Mouse (Mus musculus): ENCODE data around the gene Sgcd. TPM values are rescaled to one million over a fixed set of nuclear protein-coding genes. Genes with fewer than 3 reads are reported as not detected.
"Not testable (repeated sequence)": the region's sequence is repeated elsewhere in the genome, so short reads cannot be mapped to it uniquely, and the experiment has no call there.

Sgcd gene
- total and polyA plus RNA-seq, 2 experiments from 2014 or later = 4.0 to 37.3 TPM

DNA sequence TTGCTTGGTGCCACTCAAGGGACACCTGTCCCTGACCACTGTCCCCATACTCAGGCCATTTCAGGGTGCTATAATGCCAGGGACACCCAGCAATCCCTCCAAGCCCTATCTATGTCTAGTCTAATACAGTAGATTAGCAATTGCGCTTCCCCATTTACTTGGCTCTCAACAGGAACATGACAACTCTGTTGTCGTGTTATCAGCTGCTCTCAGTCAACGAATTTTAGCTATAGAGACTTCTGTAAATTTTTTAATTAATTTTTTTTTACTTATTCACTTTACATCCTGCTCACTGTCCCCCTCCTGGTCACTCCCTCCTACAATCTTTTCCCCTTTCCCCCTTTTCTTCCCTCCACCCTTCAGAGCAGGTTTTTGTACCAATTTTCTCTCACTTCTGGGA is 542.4 kb downstream of the Sgcd start:
- Histone ChIP-seq H3K36me3 (ENCODE audit: insufficient read depth, low read length) (no peaks in the 10 kb centered on the region), H3K27me3 (ENCODE audit: insufficient read depth, low read length) (no peaks in the 10 kb centered on the region), H3K9ac (replicated peaks; ENCODE audit: low read length) (no peak overlapping the region), H3K4me3 (ENCODE audit: low read length) (no peak overlapping the region), H3K27ac (no peak overlapping the region), H3K4me1 (ENCODE audit: insufficient read depth, low read length) (no peaks in the 10 kb centered on the region), H3K4me2 (ENCODE audit: low read depth, low read length) (no peak overlapping the region), H3K9me3 (ENCODE audit: low read length) (no peaks in the 10 kb centered on the region)
- ATAC-seq (no peak), DNase-seq (ENCODE audit: low spot score) (no peak)
- WGBS = 89% methylated on average over 3 of the region's 3 CpGs
- no peak for TF ChIP-seq CTCF (IDR thresholded peaks at IDR 0.05; ENCODE audit: low read depth)

GRCm38 (mm10) chr11:47445683-47446082 is 543.1 kb downstream of the Sgcd start:
- DNase-seq (ENCODE audit: low spot score) (no peak), ATAC-seq (no peak)
- Histone ChIP-seq H3K27ac (no peak overlapping the region), H3K4me3 (ENCODE audit: low read length) (no peak overlapping the region), H3K9me3 (ENCODE audit: low read length) (no peaks in the 10 kb centered on the region), H3K4me2 (ENCODE audit: low read depth, low read length) (no peak overlapping the region), H3K4me1 (ENCODE audit: insufficient read depth, low read length) (no peaks in the 10 kb centered on the region), H3K9ac (replicated peaks; ENCODE audit: low read length) (no peak overlapping the region), H3K27me3 (ENCODE audit: insufficient read depth, low read length) (no peaks in the 10 kb centered on the region), H3K36me3 (ENCODE audit: insufficient read depth, low read length) (no peaks in the 10 kb centered on the region)
- WGBS = 80% methylated on average over 2 of the region's 2 CpGs
- TF ChIP-seq CTCF (IDR thresholded peaks at IDR 0.05; ENCODE audit: low read depth) = no peak

DNA sequence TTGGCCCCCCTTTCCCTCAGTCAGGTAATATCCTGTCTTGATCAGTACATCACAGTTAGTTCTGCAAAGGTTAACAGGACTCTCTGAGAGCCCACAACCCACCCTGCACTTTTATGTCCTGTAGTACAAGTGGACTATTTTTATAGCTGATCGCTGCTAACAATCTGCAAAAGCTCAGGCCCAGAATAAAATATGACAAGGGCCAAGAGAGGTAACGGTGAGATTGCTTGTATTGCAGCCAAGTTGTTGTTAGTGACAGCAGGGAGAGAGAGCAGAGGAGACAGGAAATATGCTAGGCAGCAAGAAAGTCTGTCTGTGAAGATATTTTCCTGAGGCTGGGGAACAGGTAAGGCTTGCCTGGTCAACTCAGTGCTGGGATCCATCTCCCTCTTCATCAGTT is 546.5 kb downstream of the Sgcd start:
- ATAC-seq (no peak), DNase-seq (ENCODE audit: low spot score) (no peak)
- no peaks in the 10 kb centered on the region for H3K36me3 ChIP-seq (ENCODE audit: insufficient read depth, low read length)
- H3K4me1 ChIP-seq (ENCODE audit: insufficient read depth, low read length) = no peaks in the 10 kb centered on the region
- 52% methylated on average over 2 of the region's 2 CpGs for WGBS
- TF ChIP-seq CTCF (IDR thresholded peaks at IDR 0.05; ENCODE audit: low read depth) = no peak
- H3K4me2 ChIP-seq (ENCODE audit: low read depth, low read length) = no peak overlapping the region
- H3K4me3 ChIP-seq (ENCODE audit: low read length) = no peak overlapping the region
- no peak overlapping the region for H3K27ac ChIP-seq
- no peaks in the 10 kb centered on the region for H3K27me3 ChIP-seq (ENCODE audit: insufficient read depth, low read length)
- no peak overlapping the region for H3K9ac ChIP-seq (replicated peaks; ENCODE audit: low read length)
- no peaks in the 10 kb centered on the region for H3K9me3 ChIP-seq (ENCODE audit: low read length)

- H3K9ac ChIP-seq (replicated peaks; ENCODE audit: low read length) = no peak overlapping the region
- no peaks in the 10 kb centered on the region for H3K4me1 ChIP-seq (ENCODE audit: insufficient read depth, low read length)
- H3K4me2 ChIP-seq (ENCODE audit: low read depth, low read length) = no peak overlapping the region
- no peaks in the 10 kb centered on the region for H3K9me3 ChIP-seq (ENCODE audit: low read length)
- H3K4me3 ChIP-seq (ENCODE audit: low read length) = no peak overlapping the region
- TF ChIP-seq CTCF (IDR thresholded peaks at IDR 0.05; ENCODE audit: low read depth) = no peak
- DNase-seq (ENCODE audit: low spot score) (no peak), ATAC-seq (no peak)
- 20% methylated on average over 3 of the region's 3 CpGs for WGBS
- no peaks in the 10 kb centered on the region for H3K36me3 ChIP-seq (ENCODE audit: insufficient read depth, low read length)
- no peaks in the 10 kb centered on the region for H3K27me3 ChIP-seq (ENCODE audit: insufficient read depth, low read length)
- H3K27ac ChIP-seq = no peak overlapping the region
Observed at GRCm38 (mm10) chr11:47399607-47400006, 589.2 kb downstream of the Sgcd start.

GRCm38 (mm10) chr11:47390798-47391197 is 598.0 kb downstream of the Sgcd start:
- not testable (repeated sequence) for H3K9ac ChIP-seq (replicated peaks; ENCODE audit: low read length); H3K9me3 ChIP-seq (ENCODE audit: low read length); H3K27me3 ChIP-seq (ENCODE audit: insufficient read depth, low read length); H3K4me3 ChIP-seq (ENCODE audit: low read length); H3K27ac ChIP-seq; H3K36me3 ChIP-seq (ENCODE audit: insufficient read depth, low read length); ATAC-seq; H3K4me2 ChIP-seq (ENCODE audit: low read depth, low read length); H3K4me1 ChIP-seq (ENCODE audit: insufficient read depth, low read length); DNase-seq (ENCODE audit: low spot score)
- WGBS = 68% methylated on average over 2 of the region's 2 CpGs

GRCm38 (mm10) chr11:47389327-47389726 is 599.4 kb downstream of the Sgcd start:
- no peak overlapping the region for H3K4me2 ChIP-seq (ENCODE audit: low read depth, low read length)
- no peak overlapping the region for H3K4me3 ChIP-seq (ENCODE audit: low read length)
- DNase-seq (ENCODE audit: low spot score) = no peak
- no peak overlapping the region for H3K27ac ChIP-seq
- no peaks in the 10 kb centered on the region for H3K9me3 ChIP-seq (ENCODE audit: low read length)
- H3K27me3 ChIP-seq (ENCODE audit: insufficient read depth, low read length) = no peaks in the 10 kb centered on the region
- no peak overlapping the region for H3K9ac ChIP-seq (replicated peaks; ENCODE audit: low read length)
- no peaks in the 10 kb centered on the region for H3K36me3 ChIP-seq (ENCODE audit: insufficient read depth, low read length)
- no peaks in the 10 kb centered on the region for H3K4me1 ChIP-seq (ENCODE audit: insufficient read depth, low read length)
- TF ChIP-seq CTCF (IDR thresholded peaks at IDR 0.05; ENCODE audit: low read depth) = no peak
- ATAC-seq = no peak

DNA sequence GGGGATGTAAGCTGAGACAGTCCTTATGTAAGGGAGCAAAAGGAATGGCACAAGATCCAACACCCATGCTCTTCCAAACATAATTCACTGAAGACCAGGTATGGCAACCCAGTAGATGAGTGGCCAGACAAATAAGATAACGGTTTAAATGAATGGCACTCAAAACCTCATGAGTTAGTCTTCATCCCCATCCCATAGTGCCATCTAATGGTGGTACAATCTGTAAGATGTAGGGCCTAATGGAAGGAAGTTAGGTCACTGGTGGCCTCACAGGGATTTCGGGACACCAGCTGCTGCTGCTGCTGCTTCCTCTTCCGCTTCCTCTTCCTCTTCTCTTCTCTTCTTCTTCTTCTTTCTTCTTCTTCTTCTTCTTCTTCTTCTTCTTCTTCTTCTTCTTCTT is 601.0 kb downstream of the Sgcd start:
- TF ChIP-seq CTCF (IDR thresholded peaks at IDR 0.05; ENCODE audit: low read depth) = no peak
- no peaks in the 10 kb centered on the region for H3K9me3 ChIP-seq (ENCODE audit: low read length)
- no peak overlapping the region for H3K9ac ChIP-seq (replicated peaks; ENCODE audit: low read length)
- no peak overlapping the region for H3K4me3 ChIP-seq (ENCODE audit: low read length)
- no peak overlapping the region for H3K27ac ChIP-seq
- ATAC-seq (no peak), DNase-seq (ENCODE audit: low spot score) (no peak)
- H3K4me1 ChIP-seq (ENCODE audit: insufficient read depth, low read length) = no peaks in the 10 kb centered on the region
- 80% methylated on average over 3 of the region's 3 CpGs for WGBS
- no peaks in the 10 kb centered on the region for H3K27me3 ChIP-seq (ENCODE audit: insufficient read depth, low read length)
- no peak overlapping the region for H3K4me2 ChIP-seq (ENCODE audit: low read depth, low read length)
- no peaks in the 10 kb centered on the region for H3K36me3 ChIP-seq (ENCODE audit: insufficient read depth, low read length)

All from hindbrain, postnatal 0 days (tissue).